Mouse (Mus musculus): ENCODE measurements around the gene Ndufa4l2.

DNA sequence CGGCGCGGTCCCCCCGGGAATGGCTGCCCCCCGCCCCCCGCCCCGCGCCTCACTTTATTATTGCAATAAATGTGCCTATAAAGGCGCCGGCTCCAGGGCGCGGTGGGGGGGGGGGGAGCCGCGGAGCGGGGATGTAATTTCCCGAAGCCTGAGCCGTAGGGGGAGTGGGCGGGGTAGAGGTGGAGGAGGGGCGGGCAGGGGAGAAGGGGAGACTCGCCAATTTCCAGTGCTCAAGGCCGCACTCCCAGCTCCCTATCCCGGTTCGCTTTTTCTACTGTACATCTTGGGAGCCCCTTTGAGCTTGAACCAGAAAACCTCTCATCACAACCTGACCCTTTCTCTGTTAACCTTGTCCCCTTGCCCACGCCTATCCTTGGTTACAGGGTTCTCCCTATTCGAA, 16.2 kb downstream of the Ndufa4l2 start:
- no peak for TF ChIP-seq POLR2A (IDR thresholded peaks at IDR 0.05; ENCODE audit: borderline replicate concordance, extremely low read depth, insufficient read depth, insufficient read length, poor library complexity, severe bottlenecking)
- TF ChIP-seq CTCF (IDR thresholded peaks at IDR 0.05; ENCODE audit: borderline replicate concordance, extremely low read depth, insufficient read depth, insufficient read length) = no peak

All from brain, embryonic 14.5 days (tissue).